Comparison of ENCODE assay signal across 16 mouse cellular contexts in the genomic region with DNA sequence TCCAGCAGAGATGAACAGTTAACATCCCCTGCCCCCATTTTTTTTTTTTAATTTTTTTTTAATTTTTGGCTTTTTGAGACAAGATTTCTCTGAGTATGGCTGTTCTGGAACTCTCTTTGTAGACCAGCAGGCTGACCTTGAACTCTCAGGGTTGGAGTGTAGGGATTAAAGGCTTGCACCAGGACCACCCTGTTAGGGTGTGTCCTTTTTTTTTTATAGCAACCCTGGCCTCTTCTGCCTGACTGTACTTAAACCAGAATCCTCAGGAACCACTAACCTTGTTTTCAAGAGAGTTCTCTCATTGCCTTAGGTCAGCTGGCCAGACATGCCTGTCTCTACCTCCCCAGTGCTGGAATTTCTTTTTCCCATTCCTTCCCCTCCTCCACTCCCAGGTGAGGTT. TPM values are rescaled to one million over a fixed set of nuclear protein-coding genes. Genes with fewer than 3 reads are reported as not detected.
DNase-seq lines count a peak whose midpoint lies in the region; ATAC-seq and TF ChIP-seq lines count a peak whose summit lies in the region.
"Had no signal": no experiment of that assay in that cellular context is flagged by ENCODE, and none has a peak within 500 bp of the region (broad histone marks: within the 10 kb centered on the region; RNA-seq: fewer than 3 reads in every experiment).

No protein-coding gene starts in this region.

- H3K9ac ChIP-seq in heart, embryonic 14.5 days (ENCODE audit: low read length), result no peak overlapping the region; the same call in 1 of the 2 replicates
- H3K9ac ChIP-seq in liver, adult 2 months (ENCODE audit: low read depth, low read length), result no peak overlapping the region
- no peak overlapping the region for H3K9ac ChIP-seq in forebrain, embryonic 16.5 days (replicated peaks; ENCODE audit: low read depth, low read length)
- H3K9ac ChIP-seq: forebrain, embryonic 13.5 days; kidney, embryonic 15.5 days; liver, postnatal 0 days had no signal

- H3K27me3 ChIP-seq in heart, embryonic 14.5 days (ENCODE audit: control insufficient read depth, insufficient read depth, low read length), result no peaks in the 10 kb centered on the region
- H3K27me3 ChIP-seq in liver, adult 2 months (ENCODE audit: control insufficient read depth, insufficient read depth, low read length), result no peaks in the 10 kb centered on the region
- no peaks in the 10 kb centered on the region for H3K27me3 ChIP-seq in forebrain, embryonic 16.5 days (replicated peaks; ENCODE audit: control insufficient read depth, insufficient read depth, low read length)
- H3K27me3 ChIP-seq: forebrain, embryonic 13.5 days; kidney, embryonic 15.5 days had no signal

- ATAC-seq in heart, embryonic 14.5 days (ENCODE audit: insufficient number of reproducible peaks, insufficient read depth, low FRiP score, low read depth), result no peak
- ATAC-seq in forebrain, embryonic 16.5 days, result no peak
- ATAC-seq: forebrain, embryonic 13.5 days; intestine, postnatal 0 days; midbrain, embryonic 16.5 days had no signal

- peaks cover 22% of the 10 kb centered on the region for H3K36me3 ChIP-seq in heart, embryonic 14.5 days (ENCODE audit: control insufficient read depth, insufficient read depth, low read length)
- 0 out of 2 replicates have a peak, but pooled peaks cover 2% of the 10 kb centered on the region for H3K36me3 ChIP-seq in liver, adult 2 months (ENCODE audit: control insufficient read depth, insufficient read depth, low read length)
- H3K36me3 ChIP-seq in forebrain, embryonic 16.5 days (ENCODE audit: control insufficient read depth, insufficient read depth), result no peaks in the 10 kb centered on the region

- DNase-seq in heart, adult 11 months, result no peak
- no peak for DNase-seq in liver, adult 2 months (ENCODE audit: extremely low read depth, low read depth, low spot score)
- DNase-seq in liver (no peak), R1 (ENCODE audit: low read depth, low spot score) (peak; percentile 73)
- no peak for DNase-seq in cerebellum, adult 8-10 months
- DNase-seq: thymus, adult 2 months had no signal

- no peak for TF ChIP-seq POLR2A in liver, adult 2 months (IDR thresholded peaks at IDR 0.05; ENCODE audit: extremely low read depth, insufficient read depth, low read length)

- no peak overlapping the region for H3K4me2 ChIP-seq in heart, embryonic 14.5 days (ENCODE audit: low read length)
- no peak overlapping the region for H3K4me2 ChIP-seq in forebrain, embryonic 16.5 days (ENCODE audit: low read length)
- H3K4me2 ChIP-seq: forebrain, embryonic 13.5 days; kidney, embryonic 15.5 days had no signal

- H3K27ac ChIP-seq in heart, embryonic 14.5 days (replicated peaks in 1 of 2; ENCODE audit: control insufficient read depth in 1 of 2, insufficient read depth in 1 of 2, low read depth in 2 of 2, low read length in 2 of 2), result peak overlapping the region; percentile 37 to 64; a peak in 3 of 4 replicates
- H3K27ac ChIP-seq in liver, adult 2 months (replicated peaks; ENCODE audit: insufficient read depth, low read depth, low read length), result 0 out of 2 replicates have a peak overlapping the region, but pooled peaks have one; percentile 27
- no peak overlapping the region for H3K27ac ChIP-seq in forebrain, embryonic 16.5 days (ENCODE audit: low read length)
- H3K27ac ChIP-seq: forebrain, embryonic 13.5 days; hindbrain, postnatal 0 days; kidney, embryonic 15.5 days had no signal

- no peaks in the 10 kb centered on the region for H3K79me2 ChIP-seq in liver, adult 2 months (ENCODE audit: control insufficient read depth, insufficient read depth, low read length)

- peaks cover 10 to 15% of the 10 kb centered on the region in 2 experiments for H3K4me1 ChIP-seq in heart, embryonic 14.5 days (ENCODE audit: control insufficient read depth in 2 of 2, insufficient read depth in 2 of 2, low read length in 2 of 2)
- H3K4me1 ChIP-seq in liver, adult 2 months (ENCODE audit: control insufficient read depth, insufficient read depth, low read length), result peaks cover 21% of the 10 kb centered on the region
- peaks cover 5% of the 10 kb centered on the region; the same call in 1 of the 2 replicates for H3K4me1 ChIP-seq in forebrain, embryonic 16.5 days (replicated peaks; ENCODE audit: control insufficient read depth, insufficient read depth, low read length)

- no peak for TF ChIP-seq CTCF in liver, adult 2 months (IDR thresholded peaks at IDR 0.05; ENCODE audit: low read depth, low read length)

- no peaks in the 10 kb centered on the region for H3K9me3 ChIP-seq in heart, embryonic 14.5 days (ENCODE audit: control insufficient read depth, low read length)
- H3K9me3 ChIP-seq in forebrain, embryonic 16.5 days (ENCODE audit: control insufficient read depth, low read length), result no peaks in the 10 kb centered on the region
- H3K9me3 ChIP-seq: forebrain, embryonic 13.5 days; G1E; kidney, embryonic 15.5 days had no signal

- no peak overlapping the region for H3K4me3 ChIP-seq in heart, embryonic 14.5 days (ENCODE audit: control insufficient read depth in 1 of 2, insufficient read depth in 1 of 2, low read depth in 1 of 2, low read length in 2 of 2)
- no peak overlapping the region for H3K4me3 ChIP-seq in liver, adult 2 months (ENCODE audit: insufficient read depth, low read depth, low read length)
- no peak overlapping the region for H3K4me3 ChIP-seq in forebrain, embryonic 16.5 days (replicated peaks; ENCODE audit: low read length)
- H3K4me3 ChIP-seq: erythroblast, embryonic 14.5 days; forebrain, embryonic 13.5 days; kidney, embryonic 15.5 days had no signal

RNA-seq across cellular contexts. Expression of a gene that starts 13.7 kb away (rescaled TPM):
- polyA plus RNA-seq in heart, embryonic 14.5 days (2014; fragmentation: Nextera tagmentation; extraction: Ambion mirVana), result 4.5 and 5.1 TPM in 2 replicates
- total RNA-seq in liver, adult 2 months (2014; rRNA removed), result 1.9 and 3.1 TPM in 2 replicates
- polyA plus RNA-seq in liver, adult 2 months (2012; rRNA removed), result 2.5 and 2.8 TPM in 2 replicates
- 9.0 and 10.1 TPM in 2 replicates for polyA plus RNA-seq in forebrain, embryonic 16.5 days (2015; fragmentation: Nextera tagmentation; extraction: Ambion mirVana)

RNA-seq across cellular contexts. Expression of a gene that starts 23.5 kb away (rescaled TPM):
- 16.5 and 16.7 TPM in 2 replicates for polyA plus RNA-seq in heart, embryonic 14.5 days (2014; fragmentation: Nextera tagmentation; extraction: Ambion mirVana)
- 19.6 and 21.6 TPM in 2 replicates for total RNA-seq in liver, adult 2 months (2014; rRNA removed)
- polyA plus RNA-seq in liver, adult 2 months (2012; rRNA removed), result 8.5 and 9.0 TPM in 2 replicates
- polyA plus RNA-seq in forebrain, embryonic 16.5 days (2015; fragmentation: Nextera tagmentation; extraction: Ambion mirVana), result 32.7 and 40.5 TPM in 2 replicates
